Mouse (Mus musculus) spleen, adult 2 months (tissue): ENCODE results near the gene Rpl35.

Experiments used
- CTCF ChIP-seq: fragments of 200-500 bp; IDR thresholded peaks from 2 replicates; pipeline ENCODE4 v1.5.1; 2011; ENCODE audit warnings: mild to moderate bottlenecking, inconsistent platforms; ENCODE audit not compliant: insufficient read depth, insufficient read length, insufficient replicate concordance; ENCODE audit errors: extremely low read depth
- POLR2A ChIP-seq: fragments of 200-500 bp; IDR thresholded peaks from 2 replicates; pipeline ENCODE4 v1.6.1; 2011; ENCODE audit warnings: low read depth, low read length, inconsistent platforms

DNA sequence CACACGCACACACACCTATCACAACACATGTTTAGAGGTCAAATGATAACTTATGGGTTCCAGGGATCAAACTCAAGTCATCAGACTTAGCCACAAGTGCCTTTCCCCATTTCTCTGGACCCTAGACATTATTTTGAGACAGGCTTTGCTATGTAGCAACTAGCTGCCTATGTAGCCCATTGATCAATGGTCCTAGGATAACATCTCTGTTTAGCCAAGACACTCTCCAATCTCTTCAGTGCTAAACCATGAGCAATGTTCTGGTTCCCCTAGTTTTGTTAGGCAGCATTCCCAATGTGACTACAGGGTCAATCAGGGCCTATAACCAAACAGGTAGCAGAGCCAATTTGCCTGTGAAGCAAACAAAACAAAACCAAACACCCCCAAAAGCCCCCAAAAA is 43.1 kb upstream of the Rpl35 start:
- no peak for TF ChIP-seq CTCF
- no peak for TF ChIP-seq POLR2A
